Comparison of ENCODE assay signal across 8 mouse cellular contexts in the genomic region with DNA sequence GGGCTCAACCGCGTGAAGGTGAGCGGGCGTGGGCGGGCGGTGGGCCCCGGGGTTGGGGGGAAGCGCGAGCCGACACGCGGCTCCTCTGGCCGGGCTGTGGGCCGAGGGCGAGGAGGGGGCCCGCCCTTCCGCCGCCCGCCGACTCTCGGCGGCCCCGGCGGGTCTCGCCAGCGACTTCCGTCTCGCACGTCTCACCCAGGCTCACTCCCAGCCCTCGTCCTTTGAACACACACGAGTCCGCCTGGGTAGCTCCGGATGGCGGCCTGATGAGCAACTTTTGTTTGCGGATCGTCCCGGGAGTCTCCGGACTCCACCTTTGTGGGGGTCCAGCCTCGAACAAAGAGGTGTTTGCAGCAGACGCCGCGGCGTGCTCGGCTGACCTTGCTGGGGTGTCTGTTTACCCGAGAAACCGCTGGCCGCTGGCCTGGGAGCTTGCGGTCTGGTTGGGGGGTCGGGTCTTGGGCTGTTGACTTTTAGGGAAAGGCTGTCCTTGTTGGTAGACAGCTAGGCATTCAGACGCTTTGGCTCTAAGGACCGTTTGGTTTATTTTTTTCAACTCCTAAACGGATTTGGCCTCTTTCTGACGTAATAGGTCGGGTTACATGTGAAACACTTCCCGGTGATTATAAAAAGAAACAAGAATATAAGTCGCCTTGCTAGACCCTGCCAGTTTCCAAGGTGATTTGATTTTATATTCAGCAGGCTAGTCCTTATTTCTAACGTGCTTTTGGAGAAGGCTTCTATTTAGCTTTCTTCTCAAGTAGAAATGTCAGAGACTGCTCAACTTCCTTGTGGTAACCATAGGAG. TPM values are rescaled to one million over a fixed set of nuclear protein-coding genes. Genes with fewer than 3 reads are reported as not detected.
DNase-seq lines count a peak whose midpoint lies in the region; ATAC-seq and TF ChIP-seq lines count a peak whose summit lies in the region.

No protein-coding gene starts in this region.

- no peak for TF ChIP-seq POLR2A in ES-Bruce4 (IDR thresholded peaks at IDR 0.05; ENCODE audit: insufficient read depth, low read length)

- no peaks in the 10 kb centered on the region for H3K4me1 ChIP-seq in ES-Bruce4 (ENCODE audit: control insufficient read depth, insufficient read depth, low read length)
- H3K4me1 ChIP-seq in intestine, embryonic 16.5 days (ENCODE audit: control insufficient read depth, insufficient read depth, low read length): peaks cover 25% of the 10 kb centered on the region
- H3K4me1 ChIP-seq in neural tube, embryonic 12.5 days: peaks cover 17% of the 10 kb centered on the region

- H3K4me3 ChIP-seq in ES-Bruce4 (ENCODE audit: low read depth, low read length): peak overlapping the region; percentile 78
- H3K4me3 ChIP-seq in intestine, embryonic 16.5 days (ENCODE audit: low read length): peak overlapping the region; percentile 66
- H3K4me3 ChIP-seq in neural tube, embryonic 12.5 days: peak overlapping the region; percentile 68

- TF ChIP-seq CTCF in ES-Bruce4 (IDR thresholded peaks at IDR 0.05; ENCODE audit: low read depth, low read length): no peak

- WGBS in intestine, embryonic 16.5 days: under 1% methylated on average over 50 of the region's 57 CpGs
- WGBS in neural tube, embryonic 12.5 days: under 1% methylated on average over 55 of the region's 57 CpGs

- peak overlapping the region; percentile 80 for H3K4me2 ChIP-seq in intestine, embryonic 16.5 days (ENCODE audit: low read depth, low read length)
- peak overlapping the region; percentile 70 for H3K4me2 ChIP-seq in neural tube, embryonic 12.5 days (replicated peaks)

- peak; percentile 71 for DNase-seq in 3T3-L1 (ENCODE audit: low read depth, low spot score)
- DNase-seq in cerebellum, postnatal 14 days: peak; percentile 40 to 42
- peak; percentile 60 for DNase-seq in gastrocnemius, postnatal 10 days
- DNase-seq in lung, adult 18-20 months: peak; percentile 61 to 63
- peak; percentile 84 for DNase-seq in yolk sac, embryonic 10.5 days (ENCODE audit: low spot score)

- TF ChIP-seq EP300 in ES-Bruce4 (IDR thresholded peaks at IDR 0.05; ENCODE audit: insufficient read depth, low read depth, low read length): no peak

- peak overlapping the region; percentile 82 for H3K27ac ChIP-seq in ES-Bruce4 (ENCODE audit: insufficient read depth, low read length)
- peak overlapping the region; percentile 85 for H3K27ac ChIP-seq in intestine, embryonic 16.5 days (ENCODE audit: low read length)
- H3K27ac ChIP-seq in neural tube, embryonic 12.5 days: peak overlapping the region; percentile 33

- ATAC-seq in intestine, embryonic 16.5 days: peak; percentile 74
- ATAC-seq in neural tube, embryonic 12.5 days (ENCODE audit: low FRiP score, low read depth): peak; percentile 87

- H3K9ac ChIP-seq in ES-Bruce4 (ENCODE audit: low read depth, poor library complexity, severe bottlenecking): peak overlapping the region; percentile 89
- H3K9ac ChIP-seq in intestine, embryonic 16.5 days (ENCODE audit: low read depth, low read length): peak overlapping the region; percentile 81
- H3K9ac ChIP-seq in neural tube, embryonic 12.5 days: peak overlapping the region; percentile 85

- H3K27me3 ChIP-seq in ES-Bruce4 (ENCODE audit: control insufficient read depth, insufficient read depth, low read length, poor library complexity, severe bottlenecking): no peaks in the 10 kb centered on the region
- H3K27me3 ChIP-seq in intestine, embryonic 16.5 days (replicated peaks; ENCODE audit: control insufficient read depth, insufficient read depth, low read length): no peaks in the 10 kb centered on the region
- no peaks in the 10 kb centered on the region for H3K27me3 ChIP-seq in neural tube, embryonic 12.5 days (replicated peaks)

- H3K36me3 ChIP-seq in ES-Bruce4 (ENCODE audit: control insufficient read depth, insufficient read depth, low read length, poor library complexity, severe bottlenecking): peaks cover 15% of the 10 kb centered on the region
- H3K36me3 ChIP-seq in intestine, embryonic 16.5 days (ENCODE audit: control insufficient read depth, insufficient read depth, low read length): no peaks in the 10 kb centered on the region; the same call in 1 of the 2 replicates
- H3K36me3 ChIP-seq in neural tube, embryonic 12.5 days: peaks cover 18% of the 10 kb centered on the region

- no peaks in the 10 kb centered on the region for H3K9me3 ChIP-seq in ES-Bruce4 (replicated peaks; ENCODE audit: control insufficient read depth, insufficient read depth, low read length, poor library complexity, severe bottlenecking)
- H3K9me3 ChIP-seq in intestine, embryonic 16.5 days (ENCODE audit: control insufficient read depth, low read length): no peaks in the 10 kb centered on the region
- H3K9me3 ChIP-seq in neural tube, embryonic 12.5 days: no peaks in the 10 kb centered on the region

RNA-seq across cellular contexts. Expression of a gene that starts 0.6 kb away (rescaled TPM):
- polyA plus RNA-seq in ES-Bruce4 (2011; ENCODE audit: insufficient read depth, insufficient read length, low read depth, missing spikeins): 296 and 330 TPM in 2 replicates
- total RNA-seq in gastrocnemius, postnatal 10 days (2021): 100 to 1,000 TPM; 278 TPM
- polyA plus RNA-seq in intestine, embryonic 16.5 days (2015; fragmentation: Nextera tagmentation; extraction: Ambion mirVana): 976 and 1,024 TPM in 2 replicates
- polyA plus RNA-seq in neural tube, embryonic 12.5 days (2016; fragmentation: Nextera tagmentation; extraction: Ambion mirVana): 756 and 823 TPM in 2 replicates

RNA-seq across cellular contexts. Expression of a gene that starts 0.7 kb away (rescaled TPM):
- 6.5 and 7.5 TPM in 2 replicates for polyA plus RNA-seq in ES-Bruce4 (2011; ENCODE audit: insufficient read depth, insufficient read length, low read depth, missing spikeins)
- total RNA-seq in gastrocnemius, postnatal 10 days (2021): 1 to 10 TPM; 2.0 to 2.4 TPM
- 2.0 and 2.3 TPM in 2 replicates for polyA plus RNA-seq in intestine, embryonic 16.5 days (2015; fragmentation: Nextera tagmentation; extraction: Ambion mirVana)
- 7.6 and 8.0 TPM in 2 replicates for polyA plus RNA-seq in neural tube, embryonic 12.5 days (2016; fragmentation: Nextera tagmentation; extraction: Ambion mirVana)

RNA-seq across cellular contexts. Expression of a gene that starts 21.0 kb away (rescaled TPM):
- polyA plus RNA-seq in ES-Bruce4 (2011; ENCODE audit: insufficient read depth, insufficient read length, low read depth, missing spikeins): 79.2 and 79.8 TPM in 2 replicates
- total RNA-seq in gastrocnemius, postnatal 10 days (2021): 10 to 100 TPM; 15.2 to 17.8 TPM
- 42.1 and 45.5 TPM in 2 replicates for polyA plus RNA-seq in intestine, embryonic 16.5 days (2015; fragmentation: Nextera tagmentation; extraction: Ambion mirVana)
- 61.9 and 62.5 TPM in 2 replicates for polyA plus RNA-seq in neural tube, embryonic 12.5 days (2016; fragmentation: Nextera tagmentation; extraction: Ambion mirVana)

RNA-seq across cellular contexts. Expression of a gene that starts 50.6 kb away (rescaled TPM):
- polyA plus RNA-seq in ES-Bruce4 (2011; ENCODE audit: insufficient read depth, insufficient read length, low read depth, missing spikeins): 15.1 and 17.1 TPM in 2 replicates
- total RNA-seq in gastrocnemius, postnatal 10 days (2021): 1 to 10 TPM; 6.5 to 7.4 TPM
- polyA plus RNA-seq in intestine, embryonic 16.5 days (2015; fragmentation: Nextera tagmentation; extraction: Ambion mirVana): 11.0 and 11.6 TPM in 2 replicates
- 5.2 and 5.6 TPM in 2 replicates for polyA plus RNA-seq in neural tube, embryonic 12.5 days (2016; fragmentation: Nextera tagmentation; extraction: Ambion mirVana)

Comparison
In these comparisons a context has a peak if more than half of its experiments do, and no peak if none do; other contexts are left out.
1. Peak in every context shown above with its lines: DNase-seq, ATAC-seq, H3K4me3 ChIP-seq and H3K27ac ChIP-seq.
2. H3K27ac ChIP-seq: peak in every context shown above with its lines; median percentile 85 in intestine, embryonic 16.5 days; 82 in ES-Bruce4; 33 in neural tube, embryonic 12.5 days.